Mouse (Mus musculus) urinary bladder, postnatal 4 days (tissue): ENCODE measurements at regions not wholly inside any gene's neighbourhood (a gene's known extent, or its start where the extent isn't known, plus 50 kb on each side); places are given as distances from the start of the nearest gene placed in this dataset.

Experiments used
- DNase-seq, 2 experiments: peaks; one replicate each; pipeline ENCODE4 v3.0.0; 2021 to 2022; ENCODE audit warnings: low spot score in 2 of 2

DNA sequence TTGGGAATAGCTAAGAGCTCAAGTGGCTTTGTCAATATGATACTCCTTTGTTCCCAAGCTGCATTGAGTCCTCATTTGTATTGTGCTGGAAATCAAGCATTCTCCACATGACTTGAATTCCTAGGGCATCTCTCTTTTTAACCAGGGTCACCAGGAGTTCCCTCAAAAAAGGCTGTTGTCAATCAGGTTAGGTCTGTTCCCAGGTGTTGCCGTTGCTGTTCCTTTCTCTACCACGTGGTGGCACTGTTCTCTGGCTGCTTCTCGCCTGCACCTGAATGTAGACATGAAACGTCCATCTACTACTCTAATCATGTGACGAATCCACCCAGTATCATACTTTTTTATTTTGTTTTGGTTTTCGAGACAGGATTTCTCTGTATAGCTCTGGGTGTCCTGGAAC, 118.3 kb downstream of the S1pr1 start:
- DNase-seq, result peak; percentile 32 to 63

DNA sequence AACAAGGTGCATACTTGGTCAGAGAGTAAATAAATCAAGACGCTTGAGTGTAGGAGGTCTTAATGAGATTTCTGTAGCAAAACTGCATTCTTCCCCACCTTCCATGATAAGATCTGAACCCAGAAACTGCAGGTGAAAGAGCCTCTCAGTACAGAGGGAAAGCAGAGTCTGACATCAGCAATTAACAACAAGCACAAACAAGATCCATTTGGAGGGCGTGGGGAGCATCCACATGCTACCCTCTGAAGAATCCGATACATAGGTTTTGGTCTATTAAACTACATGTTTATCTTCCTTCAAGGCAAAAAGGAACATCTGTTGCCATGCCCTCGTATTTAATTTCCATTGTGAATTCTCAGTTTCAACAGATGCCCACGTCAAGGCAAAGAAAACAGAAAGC, 124.2 kb downstream of the S1pr1 start:
- no peak for DNase-seq

DNA sequence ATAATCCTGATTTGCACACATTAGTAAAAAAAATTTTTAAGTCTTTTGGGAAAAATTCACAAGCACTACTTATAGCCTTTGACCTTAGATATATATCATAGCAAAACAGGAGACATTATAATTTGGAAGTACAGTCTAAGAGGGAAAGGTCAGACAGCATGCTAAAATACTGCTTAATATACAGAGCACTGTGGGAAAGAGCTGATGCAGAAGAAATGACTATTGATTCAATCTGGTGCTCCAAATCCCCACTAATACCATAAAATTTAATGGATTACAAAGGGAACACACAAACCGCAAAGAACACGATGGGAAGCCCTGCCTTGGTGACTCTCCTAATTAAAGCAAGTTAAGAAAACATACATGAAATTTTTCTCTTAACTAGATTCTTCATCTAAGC, 126.3 kb downstream of the S1pr1 start:
- DNase-seq, result no peak

DNA sequence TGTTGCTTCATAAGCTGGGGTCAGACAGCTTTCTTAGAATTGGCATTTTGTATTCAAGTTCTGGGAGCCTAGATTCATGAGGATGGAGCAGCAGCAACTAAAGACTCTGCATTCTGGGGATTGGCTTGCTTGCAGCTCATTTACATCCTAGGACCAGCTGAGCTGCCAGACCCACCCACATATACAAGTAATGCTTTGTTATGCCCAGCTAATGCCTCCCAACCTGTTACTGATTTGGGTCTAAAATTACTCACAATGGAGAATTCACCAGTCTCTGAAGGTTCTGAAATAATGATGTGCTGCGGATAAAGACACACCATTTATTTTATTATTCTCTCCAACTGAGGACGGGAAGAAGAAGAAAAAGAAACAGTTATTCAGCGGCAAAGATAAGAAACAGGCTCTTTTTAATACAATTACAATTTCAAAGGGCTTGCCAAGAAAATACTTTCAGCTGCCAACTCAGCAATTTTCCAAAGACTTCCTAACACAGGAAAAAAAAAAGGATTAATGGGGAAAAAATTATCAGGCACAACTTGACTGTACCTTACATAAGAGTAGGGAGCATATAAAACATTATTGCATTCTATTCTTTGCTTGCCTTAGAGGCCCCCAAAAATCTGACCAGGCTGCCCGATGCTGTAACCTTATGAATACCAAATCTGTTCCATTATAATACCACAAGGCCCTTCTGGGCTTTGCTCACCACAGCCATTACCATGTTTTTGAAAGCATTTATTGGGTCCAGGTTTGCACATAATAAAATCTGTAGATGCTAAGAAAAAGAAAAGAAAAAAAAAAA, 134.5 kb downstream of the S1pr1 start:
- no peak for DNase-seq

DNA sequence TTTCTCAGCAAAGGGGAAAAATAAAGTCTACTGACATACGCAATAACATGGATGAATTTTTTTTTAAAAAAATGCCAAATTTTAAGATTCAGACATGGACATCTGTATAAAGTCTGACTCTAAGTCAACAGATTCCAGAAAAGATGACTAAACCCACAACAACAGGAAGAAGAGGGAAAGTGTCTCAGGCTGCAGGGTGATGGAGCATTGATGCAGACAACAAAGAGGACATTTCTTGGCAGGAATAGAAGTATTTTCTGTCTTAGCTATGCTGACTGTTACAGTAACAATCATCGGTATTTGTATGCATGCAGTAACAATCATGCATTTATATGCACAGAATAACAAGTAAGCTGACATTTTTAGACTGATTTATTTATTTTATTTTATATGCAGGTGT, 139.5 kb downstream of the S1pr1 start:
- no peak for DNase-seq

DNA sequence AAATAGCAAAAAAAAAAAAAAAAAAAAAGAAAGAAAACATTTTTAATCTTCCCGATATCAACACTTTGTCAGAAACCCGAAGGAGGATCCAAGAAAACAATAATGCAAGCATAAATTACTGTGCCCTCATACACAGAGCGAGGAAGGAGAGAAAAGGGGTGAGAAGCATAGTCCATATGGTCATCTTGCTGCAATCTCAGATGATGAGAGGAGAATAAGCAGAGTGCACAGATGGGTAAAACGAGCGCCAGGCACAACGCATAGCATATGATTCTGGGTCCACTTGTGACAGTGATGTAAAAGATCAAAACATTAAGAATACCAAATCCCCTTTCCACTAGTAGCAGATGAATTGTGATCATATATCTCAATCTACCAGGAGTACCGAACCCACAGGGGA, 152.1 kb downstream of the S1pr1 start:
- DNase-seq, result no peak

DNA sequence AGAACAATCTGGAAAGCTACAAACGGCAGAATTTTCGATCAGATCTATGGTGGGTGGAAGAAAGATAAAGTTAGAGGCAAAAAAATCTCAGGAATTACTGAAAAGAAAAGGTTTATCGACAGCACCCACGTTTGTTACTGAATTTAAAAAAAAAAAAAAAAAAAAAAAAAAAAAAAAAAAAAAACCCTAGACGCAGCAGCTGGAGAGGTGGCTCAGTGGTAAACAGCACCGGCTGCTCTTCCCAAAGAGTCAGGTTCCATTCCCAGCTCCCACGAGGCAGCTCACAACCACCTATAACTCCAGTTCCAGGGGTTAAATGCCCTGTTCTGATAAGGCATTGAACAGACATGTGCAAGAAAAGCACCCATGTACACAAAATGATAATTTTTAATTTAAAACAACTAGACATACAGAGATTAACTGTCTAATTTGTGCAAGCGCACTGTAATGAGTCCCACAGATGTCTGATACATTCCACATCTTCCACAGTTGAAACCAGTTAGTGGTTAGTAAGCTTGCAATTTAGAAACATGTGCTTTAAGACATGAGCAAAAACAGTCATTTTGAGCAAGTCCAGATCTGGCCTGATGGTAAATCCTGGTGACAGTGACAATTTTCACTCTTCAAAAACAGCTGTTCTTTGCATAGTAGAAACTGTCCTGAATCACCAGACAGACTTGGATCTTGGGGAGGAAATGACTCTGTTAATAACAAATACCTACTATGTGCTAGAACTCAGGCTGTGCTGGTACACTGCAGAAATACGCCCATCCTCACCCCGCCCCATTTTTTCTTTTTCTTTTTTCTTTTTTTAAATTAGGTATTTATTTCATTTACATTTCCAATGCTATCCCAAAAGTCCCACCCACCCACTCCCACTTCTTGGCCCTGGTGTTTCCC, 159.8 kb downstream of the S1pr1 start:
- DNase-seq, result no peak

DNA sequence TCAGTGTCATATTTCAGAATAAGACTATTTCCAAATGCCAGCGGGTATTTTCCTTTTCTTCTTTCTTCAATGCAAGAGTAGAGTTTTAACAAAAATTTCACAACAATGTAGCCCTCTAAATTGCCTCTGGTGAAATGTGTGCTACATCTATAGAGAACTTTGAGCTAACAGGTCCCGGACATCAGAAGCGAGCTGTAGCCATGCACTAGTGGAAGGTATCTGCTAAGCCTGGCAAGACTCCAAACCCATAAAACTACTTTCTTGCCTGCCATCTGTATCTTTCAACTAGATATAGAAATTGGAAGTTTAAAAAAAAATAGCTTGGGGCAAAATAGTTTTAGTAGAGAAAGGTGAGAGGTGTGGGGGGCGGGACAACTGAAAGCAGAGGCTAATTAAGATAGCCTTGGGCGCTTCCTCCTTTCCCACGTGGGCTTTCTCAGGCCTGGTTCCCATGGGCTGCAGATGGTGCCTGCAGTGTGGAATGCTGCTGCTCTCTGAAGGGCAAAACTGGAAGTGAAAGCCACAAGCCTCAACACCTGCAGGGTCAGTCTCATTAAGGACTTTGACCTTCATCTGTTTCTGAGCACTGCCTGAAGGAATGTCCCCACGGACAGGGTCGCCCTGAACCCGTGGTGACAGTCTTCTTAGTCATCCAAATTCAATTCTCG, 160.9 kb downstream of the S1pr1 start:
- no peak for DNase-seq

DNA sequence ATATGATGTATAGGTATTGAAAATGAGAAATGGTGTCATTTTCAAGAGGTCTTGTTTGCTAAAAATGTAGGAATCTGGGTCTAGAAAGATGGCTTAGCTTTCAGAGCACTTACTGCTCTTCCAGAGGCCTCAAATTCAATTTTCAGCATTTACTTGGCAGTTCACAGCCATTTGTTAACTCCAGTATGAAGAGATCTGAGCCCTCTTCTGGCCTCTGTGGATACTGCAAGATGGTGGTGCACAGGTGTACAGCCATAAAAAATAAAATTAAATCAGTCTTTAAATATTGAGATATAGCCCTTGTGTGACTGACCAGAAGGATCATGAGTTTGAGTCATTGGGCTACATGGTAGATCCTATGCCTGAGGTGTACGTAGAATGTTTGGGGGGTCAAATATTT, 173.1 kb downstream of the S1pr1 start:
- DNase-seq, result no peak

DNA sequence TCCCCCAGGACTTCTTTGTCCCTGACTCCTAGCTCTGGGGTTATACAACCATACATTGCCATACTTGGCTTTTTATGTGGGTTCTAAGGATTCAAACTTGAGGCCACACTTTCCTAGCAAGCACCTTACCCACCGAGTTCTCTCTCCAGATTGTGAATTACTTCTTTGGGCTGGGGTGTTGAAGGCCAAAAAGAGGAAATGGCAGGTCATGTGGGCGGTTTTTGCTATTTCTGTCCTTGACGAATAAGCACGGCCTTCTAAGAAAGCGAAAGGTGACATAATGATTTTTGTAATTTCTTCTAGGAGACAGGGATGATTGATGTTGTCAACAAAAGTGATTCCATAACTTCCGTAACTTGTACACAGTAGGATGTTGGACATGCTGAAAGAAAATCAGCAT, 176.5 kb downstream of the S1pr1 start:
- DNase-seq, result no peak

DNA sequence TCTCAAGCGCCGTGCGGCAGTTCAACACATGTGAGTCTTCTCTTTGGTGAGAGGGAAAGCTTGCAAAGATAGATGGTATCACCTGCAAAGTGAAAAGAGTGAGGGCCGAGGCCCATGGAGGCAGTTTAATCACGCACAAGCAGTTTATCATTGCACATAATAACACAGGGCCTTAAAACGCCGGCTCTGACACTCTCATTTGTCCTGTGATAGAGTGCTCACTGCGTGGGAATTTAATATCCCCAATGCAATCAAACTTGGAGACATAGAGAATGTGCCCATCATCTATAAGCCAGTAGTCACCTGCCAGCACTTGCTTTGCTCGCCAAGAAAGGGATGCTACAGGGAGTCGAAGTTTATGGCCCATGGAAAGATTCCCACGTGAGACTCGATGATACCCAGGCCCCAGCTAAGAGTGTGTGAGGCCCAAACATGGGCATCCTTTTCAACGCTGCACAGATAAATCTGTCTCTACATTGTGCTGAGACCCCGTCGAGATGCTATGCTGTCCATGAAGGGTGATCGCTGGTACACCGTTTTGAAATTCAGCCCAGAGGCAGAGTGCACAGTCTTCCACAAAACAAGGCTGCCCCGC, 182.6 kb downstream of the S1pr1 start:
- no peak for DNase-seq

DNA sequence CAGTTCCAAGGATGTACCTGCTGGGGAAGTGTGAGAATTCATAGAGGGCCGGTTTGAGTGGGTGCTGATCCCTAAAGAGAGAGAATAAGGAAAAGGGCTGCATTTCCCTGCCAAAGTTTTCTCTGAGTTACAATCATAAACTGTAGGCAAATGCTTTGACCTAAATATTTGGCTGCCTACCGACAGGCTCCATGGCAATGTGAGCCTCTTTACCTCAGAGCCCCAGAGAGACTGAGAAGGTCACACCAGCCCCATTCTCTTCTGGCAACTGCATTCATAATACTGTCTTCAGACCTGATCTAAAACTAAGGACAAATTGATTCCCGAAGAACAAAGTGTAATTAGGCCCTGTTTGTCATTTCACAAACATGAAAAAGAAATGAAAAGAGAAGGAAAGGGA, 184.4 kb downstream of the S1pr1 start:
- no peak for DNase-seq

DNA sequence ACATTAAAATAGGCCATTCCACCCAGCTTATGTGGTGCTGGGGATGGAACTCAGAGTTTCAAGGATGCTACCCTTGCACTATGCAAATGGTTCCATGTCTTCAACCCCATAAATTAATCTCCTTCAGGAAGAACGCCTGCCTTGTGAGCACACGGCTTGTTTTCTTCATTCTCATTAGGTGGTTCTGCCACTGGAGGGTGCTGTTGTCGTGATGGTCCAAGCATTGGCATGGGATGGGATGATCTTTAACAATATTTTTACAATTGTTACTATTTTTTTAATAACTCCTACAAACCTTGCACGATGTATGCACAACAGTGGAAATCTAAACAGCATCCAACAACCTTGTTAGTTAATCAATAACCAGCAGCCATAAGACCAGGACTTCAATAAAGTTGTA, 185.0 kb downstream of the S1pr1 start:
- DNase-seq, result no peak

DNA sequence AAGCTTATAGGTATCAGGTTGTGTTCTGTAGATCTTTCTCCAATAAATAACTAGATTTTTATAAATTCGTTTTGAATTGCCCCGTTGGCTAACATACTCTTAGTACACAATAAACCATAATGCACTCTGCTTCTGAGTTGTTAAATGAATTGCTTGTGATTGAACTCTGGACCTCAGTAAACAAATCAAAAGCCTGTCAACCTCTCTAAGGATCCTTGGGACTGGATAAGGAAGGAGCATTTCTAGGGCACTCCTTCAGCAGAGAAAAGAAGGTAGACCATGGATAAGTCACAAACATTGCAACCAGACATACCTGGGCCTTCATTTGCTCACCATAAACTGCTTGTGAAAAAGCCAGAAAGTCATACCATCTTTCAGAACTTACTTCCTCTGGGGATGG, 191.4 kb downstream of the S1pr1 start:
- DNase-seq, result no peak

DNA sequence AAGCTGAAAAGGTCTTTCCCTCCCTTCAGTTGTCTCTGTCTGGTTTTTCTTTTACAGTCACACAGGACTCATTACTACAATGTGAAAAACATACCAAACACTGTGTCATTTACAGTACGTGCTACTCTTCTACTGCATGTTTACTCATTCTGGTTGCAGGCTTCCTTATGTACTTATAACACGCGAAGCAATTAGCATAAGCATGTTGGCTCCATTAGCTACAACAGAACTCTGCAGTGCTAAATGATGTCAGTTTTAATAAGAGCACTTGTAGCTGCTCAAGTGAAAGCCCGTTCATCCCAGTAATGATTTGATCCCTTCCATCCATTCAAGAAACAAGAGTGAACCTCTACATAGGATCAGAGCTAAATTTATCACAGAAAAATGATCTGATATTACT, 199.2 kb downstream of the S1pr1 start:
- DNase-seq, result no peak

DNA sequence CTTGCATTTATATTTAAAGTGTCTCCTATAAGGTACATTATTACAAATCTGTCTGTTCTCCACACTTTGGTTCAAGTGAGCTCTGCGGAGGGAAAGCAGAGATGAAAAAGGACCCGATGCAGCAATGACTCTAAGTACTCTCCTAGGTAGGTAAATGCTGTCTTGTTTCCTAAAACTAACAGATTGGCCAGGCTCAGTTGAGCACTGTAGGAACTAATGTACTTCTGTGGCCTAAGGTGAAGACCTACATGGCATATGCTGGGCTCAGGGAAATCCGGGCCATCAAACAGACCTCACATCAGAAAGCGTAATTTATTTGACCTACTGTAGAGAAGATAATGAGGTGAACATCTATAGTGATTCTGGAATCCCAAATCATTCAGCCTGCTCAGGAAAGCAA, 205.2 kb downstream of the S1pr1 start:
- DNase-seq, result no peak

DNA sequence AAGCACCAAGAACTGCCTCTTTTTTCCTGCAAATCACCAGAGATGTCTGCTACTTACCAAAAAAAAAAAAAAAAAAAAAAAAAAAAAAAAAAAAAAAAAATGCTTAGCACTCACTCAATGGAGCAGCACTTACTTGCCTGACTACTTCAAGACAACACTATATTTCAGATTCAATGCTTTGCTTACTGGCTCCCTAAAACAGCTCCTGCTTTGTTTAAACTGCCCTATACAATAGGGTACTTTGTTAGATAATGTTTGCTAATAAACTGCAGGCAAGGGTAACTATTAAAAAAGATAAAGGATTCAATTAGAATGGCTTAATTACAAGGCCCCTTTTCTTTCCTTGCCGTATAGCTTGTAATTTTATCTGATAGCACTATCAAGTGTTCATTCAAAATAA, 217.5 kb downstream of the S1pr1 start:
- DNase-seq, result no peak

DNA sequence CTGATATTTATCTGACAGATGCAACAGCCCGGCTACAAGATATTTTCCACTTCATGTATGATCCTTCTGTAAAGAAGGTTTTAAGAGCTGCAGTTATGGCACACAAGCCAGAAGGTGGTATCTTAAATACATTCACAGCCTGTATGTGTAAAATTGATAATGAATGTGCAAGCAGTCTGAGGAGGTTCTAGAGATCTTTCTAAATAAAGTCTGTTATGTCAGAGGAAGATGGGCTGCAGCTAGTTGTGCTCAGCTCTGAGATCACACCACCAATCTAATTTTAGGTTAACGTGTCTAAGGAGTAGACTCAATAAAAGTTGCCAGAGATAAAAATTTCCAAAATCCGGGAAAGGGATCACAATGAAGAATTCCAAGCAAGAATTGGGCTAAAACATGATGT, 218.8 kb downstream of the S1pr1 start:
- no peak for DNase-seq

DNA sequence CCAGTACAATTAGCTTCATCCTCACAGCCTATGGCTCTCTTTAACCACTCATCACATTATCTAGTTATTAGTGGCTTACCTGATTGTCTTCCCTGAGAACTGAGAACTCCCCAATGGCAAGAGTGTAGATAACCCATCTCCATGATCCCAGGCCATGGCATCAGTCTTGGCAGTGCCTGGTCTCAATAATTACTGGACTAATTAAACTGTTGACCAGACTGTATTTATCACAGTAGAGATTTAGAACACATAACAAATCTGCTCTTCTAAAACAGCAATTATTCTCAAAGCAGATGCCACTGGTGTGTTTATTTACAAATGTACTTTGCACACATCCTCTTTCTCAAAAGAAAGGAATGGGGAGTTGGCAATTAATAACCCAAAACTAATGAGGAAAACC, 219.2 kb downstream of the S1pr1 start:
- no peak for DNase-seq

DNA sequence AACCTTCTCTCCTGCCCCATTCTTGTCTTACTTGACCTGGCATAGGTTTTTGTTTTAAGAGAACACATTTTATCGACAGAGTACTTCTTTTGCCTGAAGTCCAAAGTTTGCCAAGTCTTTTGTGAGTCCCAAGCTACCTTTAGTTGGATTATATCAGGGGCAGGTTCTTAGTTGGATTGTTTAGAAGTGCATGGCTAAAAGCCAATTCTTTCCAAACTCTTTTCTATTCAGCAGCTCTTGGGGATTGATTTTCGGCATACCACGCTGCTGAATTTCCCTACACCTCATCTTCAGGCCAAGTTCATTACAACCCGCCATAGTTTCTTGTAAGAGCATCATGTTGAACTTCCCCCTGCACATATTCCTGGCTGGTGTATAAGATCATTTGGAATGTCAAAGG, 245.9 kb downstream of the S1pr1 start:
- no peak for DNase-seq

DNA sequence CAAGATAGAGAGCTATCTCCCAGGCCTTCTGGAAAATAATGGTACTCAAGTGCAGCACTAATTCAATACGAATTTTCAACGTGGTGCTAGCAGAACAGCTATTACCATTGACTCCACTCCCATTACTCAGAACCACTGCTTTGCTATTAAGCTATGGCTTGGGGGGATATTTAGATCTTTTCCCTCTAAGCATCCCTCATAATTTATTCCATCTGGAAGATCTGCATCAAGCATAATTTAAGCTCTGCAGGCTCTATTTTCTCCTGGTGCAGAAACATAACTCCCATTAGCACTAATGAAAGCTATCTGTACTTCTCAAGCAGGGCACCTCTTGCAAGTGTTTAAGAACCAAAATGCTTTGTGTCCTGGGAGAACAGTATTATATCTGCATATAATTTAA, 247.0 kb downstream of the S1pr1 start:
- DNase-seq, result no peak

DNA sequence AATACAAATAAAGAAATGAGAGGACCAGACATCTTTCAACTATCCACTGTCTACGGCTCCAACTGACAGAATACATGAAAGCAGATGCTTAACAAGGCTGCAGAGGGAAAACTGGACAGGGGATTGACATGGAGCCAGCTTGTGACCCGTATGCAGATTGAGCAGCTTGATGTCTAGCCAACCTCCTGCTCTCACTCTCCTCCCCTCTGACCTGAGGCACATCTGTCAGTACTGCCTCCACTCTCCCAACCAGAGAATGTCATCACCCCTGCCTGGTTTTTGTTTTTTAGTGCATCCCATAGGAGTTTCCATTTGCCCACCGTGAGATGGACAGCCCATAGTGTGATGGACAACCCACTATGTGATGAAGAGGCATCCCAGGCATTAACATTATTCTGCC, 252.2 kb downstream of the S1pr1 start:
- DNase-seq, result no peak
